Mouse (Mus musculus) gastrocnemius, postnatal 25 days (tissue): Measurements from ENCODE around the gene Zcchc7. TPM values are rescaled to one million over a fixed set of nuclear protein-coding genes. Genes with fewer than 3 reads are reported as not detected.
"Not testable (repeated sequence)": the region's sequence is repeated elsewhere in the genome, so short reads cannot be mapped to it uniquely, and the experiment has no call there.

ENCODE experiments used
- DNase-seq: peaks from one replicate; pipeline ENCODE4 v3.0.0; 2022
- total RNA-seq, 2 experiments: library from RNA; stranded (reverse); gene quantifications; 1 replicate in 1 of 2; 2 replicates in 1 of 2; pipeline ENCODE4 v1.2.3; 2021

The Zcchc7 gene
- total RNA-seq, 2 experiments from 2014 or later = 13.7 to 16.3 TPM

DNA sequence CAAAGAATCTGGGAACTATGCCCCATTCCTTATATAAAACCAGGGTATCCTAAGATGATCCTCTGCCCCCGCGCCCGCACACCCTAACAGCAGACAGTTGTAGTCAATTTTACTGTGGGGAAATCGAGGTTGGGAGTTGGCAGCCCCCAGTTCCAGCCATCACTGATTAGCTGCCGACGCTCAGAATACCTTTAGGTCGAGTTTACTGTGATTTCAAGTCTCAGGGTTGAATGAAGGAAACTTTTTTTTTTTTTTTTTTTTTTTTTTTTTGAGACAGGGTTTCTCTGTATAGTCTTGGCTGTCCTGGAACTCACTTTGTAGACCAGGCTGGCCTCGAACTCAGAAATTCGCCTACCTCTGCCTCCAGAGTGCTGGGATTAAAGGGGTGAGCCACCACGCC, 1.5 kb downstream of the Zcchc7 start:
- not testable (repeated sequence) for DNase-seq

DNA sequence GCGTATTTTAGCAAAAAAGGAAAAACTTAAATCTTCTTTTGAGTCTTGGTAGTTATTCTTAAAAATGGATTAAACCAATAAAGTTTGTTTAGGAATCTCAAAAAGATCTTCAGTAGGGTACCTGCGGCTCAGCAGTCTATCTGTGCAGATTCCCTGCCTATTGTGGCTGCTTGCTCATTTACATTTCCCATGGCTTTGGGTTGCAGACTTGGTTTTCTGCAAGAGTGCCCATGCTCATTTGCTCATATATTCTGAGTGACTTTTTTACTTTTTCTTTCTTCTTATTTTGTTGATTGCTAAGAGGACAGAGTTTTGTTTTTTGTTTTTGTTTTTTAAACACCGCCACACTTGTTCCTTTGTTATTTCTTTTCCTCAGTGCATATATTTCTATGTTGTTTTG, 19.2 kb downstream of the Zcchc7 start:
- no peak for DNase-seq

DNA sequence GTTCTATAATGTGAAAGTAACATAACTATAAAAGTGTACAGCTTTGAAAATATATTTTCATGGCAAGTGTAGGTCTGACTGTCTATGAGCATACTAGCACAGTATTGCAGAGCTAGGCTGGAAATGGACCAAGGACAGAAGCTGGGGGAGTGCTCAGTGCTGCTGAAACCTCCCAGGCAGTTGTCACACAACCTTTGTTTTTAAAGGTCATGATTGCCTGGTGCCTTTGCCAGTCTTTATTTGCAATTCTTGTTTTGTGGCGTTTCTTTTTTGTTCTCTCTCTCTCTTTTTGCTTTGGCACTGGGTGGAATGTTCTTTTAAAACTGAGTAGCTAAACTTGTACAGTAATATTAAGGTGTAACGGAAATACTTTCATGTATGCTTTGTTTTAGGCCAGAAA, 21.0 kb downstream of the Zcchc7 start:
- peak; percentile 7 for DNase-seq

GRCm38 (mm10) chr4:44777101-44777500, 21.4 kb downstream of the Zcchc7 start:
- DNase-seq = no peak

GRCm38 (mm10) chr4:44777711-44778110, 22.0 kb downstream of the Zcchc7 start:
- DNase-seq = no peak

GRCm38 (mm10) chr4:44778316-44778715, 22.6 kb downstream of the Zcchc7 start:
- DNase-seq = no peak

- DNase-seq = no peak
Measured at GRCm38 (mm10) chr4:44780462-44781157, 24.9 kb downstream of the Zcchc7 start.

GRCm38 (mm10) chr4:44781494-44781893, 25.8 kb downstream of the Zcchc7 start:
- DNase-seq = no peak

DNA sequence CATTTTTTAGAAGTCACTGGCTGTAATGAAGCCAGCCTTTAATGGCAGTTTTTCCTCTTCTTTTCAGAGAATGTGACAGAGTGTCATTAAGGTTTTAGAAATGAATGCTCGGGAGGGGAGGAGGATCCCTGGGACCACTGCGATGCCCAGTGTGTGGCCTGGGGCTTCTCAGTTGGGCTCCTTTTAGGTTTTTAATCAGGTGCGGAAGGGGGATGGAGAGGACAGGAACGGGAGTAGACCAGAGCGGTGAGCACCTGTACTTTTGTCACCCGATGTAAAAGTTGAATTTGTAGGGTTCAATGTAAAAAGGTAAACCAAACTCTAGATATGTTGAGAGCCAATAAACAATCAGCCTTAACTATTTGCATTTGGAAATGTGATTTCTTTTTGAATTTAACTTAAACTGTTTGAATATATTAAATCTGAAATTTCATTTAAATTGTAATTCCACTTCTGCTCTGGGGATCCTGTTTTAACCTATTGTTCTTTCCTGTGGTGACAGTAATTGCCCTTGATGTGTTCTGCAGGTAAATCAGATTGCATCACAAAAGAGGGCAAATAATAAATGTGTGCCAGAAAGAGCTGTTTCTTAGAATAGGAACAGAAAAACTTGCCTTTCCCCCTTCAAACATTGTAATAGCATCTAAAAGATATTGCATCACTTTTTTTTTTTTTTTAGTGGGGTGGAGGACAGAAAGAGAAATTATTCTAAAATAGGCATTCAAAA, 28.1 kb downstream of the Zcchc7 start:
- DNase-seq = no peak

GRCm38 (mm10) chr4:44812855-44813254, 57.2 kb downstream of the Zcchc7 start:
- no peak for DNase-seq

- DNase-seq = no peak
Measured at GRCm38 (mm10) chr4:44813770-44814169, 58.1 kb downstream of the Zcchc7 start.

- DNase-seq = no peak
Measured at GRCm38 (mm10) chr4:44816584-44816983, 60.9 kb downstream of the Zcchc7 start.

DNA sequence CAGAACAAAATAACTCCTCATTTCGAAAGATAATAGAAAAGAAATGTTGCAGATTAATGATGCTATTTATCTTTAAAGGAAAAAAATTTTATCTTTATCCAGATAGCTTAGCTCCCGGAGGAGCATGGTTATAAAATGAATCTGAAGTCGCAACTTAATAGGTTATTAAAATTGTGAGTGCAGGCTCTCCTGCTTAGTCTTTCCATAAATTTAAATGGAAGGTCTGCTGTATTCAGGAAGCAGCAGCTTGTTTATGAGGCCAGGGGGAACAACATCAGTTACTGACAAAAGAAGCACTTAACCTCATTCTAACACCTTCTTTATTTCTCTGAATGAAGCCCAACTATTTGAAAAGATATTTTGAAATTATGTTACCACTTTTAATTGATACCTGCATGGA, 74.9 kb downstream of the Zcchc7 start:
- DNase-seq = no peak

GRCm38 (mm10) chr4:44851835-44852251, 96.2 kb downstream of the Zcchc7 start:
- DNase-seq = no peak

DNA sequence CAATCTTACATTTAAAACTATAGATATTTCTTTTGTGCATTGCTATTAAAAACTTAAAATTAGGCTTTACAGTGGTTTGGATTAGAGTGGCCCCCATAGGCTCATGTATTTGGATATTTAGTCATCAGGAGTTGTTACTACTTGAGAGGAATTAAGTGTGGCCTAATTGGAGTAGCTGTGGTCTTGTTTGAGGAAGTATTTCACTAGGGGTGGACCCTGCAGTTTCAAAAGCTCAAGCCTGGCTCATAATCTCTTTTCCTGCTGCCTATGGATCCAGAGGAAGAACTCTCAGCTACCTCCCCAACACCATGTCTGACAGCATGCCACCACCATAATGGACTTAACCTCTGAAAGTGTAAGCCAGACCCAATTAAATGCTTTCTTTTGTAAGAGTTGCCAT, 115.9 kb downstream of the Zcchc7 start:
- DNase-seq = no peak

DNA sequence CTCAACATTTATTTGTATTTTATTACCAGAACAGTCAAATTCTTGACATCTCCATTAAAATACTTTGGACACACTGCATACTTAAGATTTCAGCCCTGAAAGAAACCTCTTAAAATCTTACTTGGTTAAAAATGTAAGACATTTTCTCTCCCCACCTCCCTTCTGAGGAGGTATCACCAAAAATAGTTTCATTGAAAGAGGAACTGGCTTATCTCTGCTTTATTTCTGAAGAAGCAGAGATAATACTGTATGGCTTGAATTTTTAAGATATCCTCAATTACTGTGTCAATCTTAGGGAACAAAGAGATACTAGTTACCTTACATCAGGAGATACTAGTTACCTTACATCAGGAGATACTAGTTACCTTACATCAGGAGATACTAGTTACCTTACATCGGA, 116.4 kb downstream of the Zcchc7 start:
- no peak for DNase-seq

DNA sequence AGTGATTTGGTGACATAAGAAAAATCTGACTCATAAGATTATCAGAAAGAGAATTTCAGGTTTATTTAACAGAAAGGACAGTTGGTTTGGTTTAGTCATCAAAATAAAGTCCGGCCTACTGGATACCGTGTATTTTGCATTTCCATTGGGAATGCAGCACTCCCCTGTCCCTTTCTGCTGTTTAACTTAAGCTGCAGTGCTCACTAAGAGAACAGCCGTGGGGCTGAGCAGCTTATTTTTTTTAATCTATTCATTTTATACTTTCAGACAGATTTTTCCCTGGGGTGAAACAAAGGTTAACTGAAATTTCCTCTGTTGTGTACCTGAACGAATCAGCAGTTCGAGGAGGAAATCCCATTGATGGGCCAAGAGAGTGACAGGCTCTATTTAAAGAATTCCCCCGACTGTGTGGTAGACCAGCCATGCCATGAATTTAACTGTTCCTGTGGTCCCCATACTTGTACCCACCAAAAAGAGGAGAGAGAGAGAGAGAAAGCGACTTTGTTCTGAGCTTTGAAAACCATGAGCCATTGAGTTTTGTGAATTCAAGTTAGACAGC, 124.5 kb downstream of the Zcchc7 start:
- no peak for DNase-seq

- DNase-seq = no peak
Measured at GRCm38 (mm10) chr4:44886143-44886542, 130.5 kb downstream of the Zcchc7 start.

GRCm38 (mm10) chr4:44891344-44891743, 135.7 kb downstream of the Zcchc7 start:
- DNase-seq = no peak

- DNase-seq = no peak
Measured at GRCm38 (mm10) chr4:44905651-44906271, 150.1 kb downstream of the Zcchc7 start.

GRCm38 (mm10) chr4:44906399-44906798, 150.7 kb downstream of the Zcchc7 start:
- no peak for DNase-seq

DNA sequence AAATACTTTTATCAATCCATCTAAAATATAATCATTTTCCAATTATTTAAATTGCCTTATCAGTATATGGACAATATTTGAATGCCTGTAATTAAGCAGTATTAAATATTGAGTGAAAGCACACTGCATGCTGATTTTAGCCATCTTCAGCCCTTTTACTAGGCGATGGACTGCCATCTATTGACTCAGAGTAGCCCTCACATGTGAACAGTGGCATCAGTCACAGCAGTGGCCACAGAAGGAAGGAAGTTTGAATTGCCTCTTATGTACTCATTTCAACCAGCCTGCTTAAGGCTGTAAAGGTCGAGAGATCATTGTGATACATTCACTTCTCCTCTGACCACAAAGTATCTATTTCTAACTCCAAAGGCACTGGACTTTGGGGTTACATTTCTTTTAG, 154.4 kb downstream of the Zcchc7 start:
- DNase-seq = no peak

DNA sequence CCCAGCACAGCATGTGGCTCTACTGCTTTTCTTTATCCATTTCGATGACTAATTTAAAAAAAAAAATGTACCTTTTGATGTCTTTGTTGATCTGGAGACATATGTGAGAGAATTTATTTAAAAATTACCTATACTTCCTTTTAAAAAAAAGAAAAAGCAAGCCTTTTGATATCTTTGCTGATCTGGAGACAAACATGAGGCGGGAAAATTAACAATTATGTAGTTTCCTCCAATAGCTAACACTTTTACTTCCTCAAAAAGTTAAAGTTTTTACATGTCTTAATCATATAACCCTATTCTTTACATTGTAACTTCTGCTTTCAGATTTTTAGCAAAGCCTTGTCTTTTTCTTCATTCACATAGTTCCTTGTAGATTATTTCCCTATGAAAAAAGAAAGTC, 155.2 kb downstream of the Zcchc7 start:
- no peak for DNase-seq
